Mouse (Mus musculus) telencephalon, adult 2 months (tissue): ENCODE data around the gene Dnm3.
A peak's percentile ranks its signal among the peaks of the same experiment; 100 is the strongest.

Experiments used
- DNase-seq: peaks from one replicate; pipeline ENCODE4 v3.0.0-alpha.2; 2011; ENCODE audit warnings: low read depth, low spot score

Dnm3 gene

DNA sequence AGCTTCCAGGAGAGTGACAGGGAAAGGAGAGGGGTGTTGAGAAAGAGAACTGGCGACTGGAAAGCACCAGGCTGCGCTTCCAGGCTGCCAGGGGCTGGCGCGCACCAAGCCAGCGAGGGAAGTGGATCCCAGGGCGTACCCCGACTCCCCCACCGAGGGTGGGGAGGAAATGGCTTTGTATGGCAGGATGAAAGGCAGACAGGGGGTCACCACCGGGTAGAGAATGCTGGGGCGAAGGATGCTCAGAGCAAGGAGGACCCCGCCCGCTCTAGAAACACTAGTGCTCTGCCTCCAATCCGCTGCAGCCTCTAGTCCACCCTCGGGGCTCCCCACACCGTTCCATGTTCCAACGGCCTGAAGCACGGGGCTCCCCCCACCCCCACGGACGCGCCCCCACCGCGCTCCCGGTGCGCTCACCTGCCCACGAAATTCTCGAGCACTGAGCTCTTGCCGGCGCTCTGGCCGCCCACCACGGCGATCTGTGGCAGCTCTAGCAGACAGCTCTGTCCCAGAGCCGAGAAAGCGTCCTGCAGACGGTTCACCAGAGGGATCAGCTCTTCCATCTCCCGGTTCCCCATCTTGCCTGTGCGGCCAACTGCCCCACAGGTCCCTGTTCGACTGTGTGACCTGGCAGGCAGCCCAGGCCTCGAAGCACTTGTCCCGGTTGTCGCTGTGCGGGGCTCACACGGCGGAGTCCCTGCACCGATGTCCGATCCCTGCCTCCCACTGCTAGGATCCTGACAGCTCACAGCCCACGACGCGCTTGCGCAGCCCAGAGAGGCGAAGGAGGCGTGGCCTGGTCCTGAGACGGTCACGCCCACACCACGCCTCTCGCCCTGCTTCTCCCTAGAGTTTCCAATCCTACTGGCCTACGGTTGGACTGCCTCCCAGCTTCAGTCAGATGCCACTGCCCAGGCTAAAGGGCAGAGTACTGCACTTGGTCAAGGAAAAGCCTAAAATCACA lies at the start of gene Dnm3:
Gene Dnm3, minus strand, starts transcription at position 789 of the 964 bp plus-strand sequence.
- peak; percentile 93 for DNase-seq

DNA sequence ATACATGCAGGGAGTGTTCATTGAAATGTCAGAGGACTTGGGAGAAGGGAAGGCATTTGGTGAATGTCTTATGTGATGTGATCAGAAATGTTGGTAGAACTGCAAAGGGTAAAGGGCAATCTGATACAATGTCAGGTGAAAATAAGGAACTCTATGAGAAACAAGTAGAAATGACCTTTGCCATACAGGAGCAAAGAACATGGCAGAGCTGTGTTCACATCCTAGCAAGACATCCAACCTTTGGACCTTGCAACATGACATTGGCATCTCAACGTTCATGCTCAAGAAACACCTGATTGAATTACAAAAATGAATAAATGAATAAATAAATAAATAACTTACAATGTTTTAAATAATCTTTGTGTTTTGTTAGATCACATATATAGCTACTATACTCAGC lies 37.3 kb upstream of the Dnm3 start:
- DNase-seq = no peak

DNA sequence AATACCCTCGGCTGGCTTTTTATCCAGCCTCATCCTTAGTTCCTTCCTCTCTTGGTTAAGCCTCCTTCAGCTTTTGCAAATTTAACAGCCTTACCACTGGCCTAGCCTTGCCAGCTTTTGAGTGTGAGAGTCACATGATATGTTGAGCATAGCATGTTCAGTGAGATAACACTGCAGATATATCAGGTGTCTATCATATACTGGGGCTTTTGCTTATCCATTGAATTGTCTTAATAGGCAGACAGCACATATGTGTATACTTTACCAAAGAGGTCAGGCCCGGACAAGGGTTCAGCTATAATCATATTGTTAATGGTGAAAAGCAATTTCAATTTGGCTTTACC lies 32.2 kb upstream of the Dnm3 start:
- DNase-seq = no peak

DNA sequence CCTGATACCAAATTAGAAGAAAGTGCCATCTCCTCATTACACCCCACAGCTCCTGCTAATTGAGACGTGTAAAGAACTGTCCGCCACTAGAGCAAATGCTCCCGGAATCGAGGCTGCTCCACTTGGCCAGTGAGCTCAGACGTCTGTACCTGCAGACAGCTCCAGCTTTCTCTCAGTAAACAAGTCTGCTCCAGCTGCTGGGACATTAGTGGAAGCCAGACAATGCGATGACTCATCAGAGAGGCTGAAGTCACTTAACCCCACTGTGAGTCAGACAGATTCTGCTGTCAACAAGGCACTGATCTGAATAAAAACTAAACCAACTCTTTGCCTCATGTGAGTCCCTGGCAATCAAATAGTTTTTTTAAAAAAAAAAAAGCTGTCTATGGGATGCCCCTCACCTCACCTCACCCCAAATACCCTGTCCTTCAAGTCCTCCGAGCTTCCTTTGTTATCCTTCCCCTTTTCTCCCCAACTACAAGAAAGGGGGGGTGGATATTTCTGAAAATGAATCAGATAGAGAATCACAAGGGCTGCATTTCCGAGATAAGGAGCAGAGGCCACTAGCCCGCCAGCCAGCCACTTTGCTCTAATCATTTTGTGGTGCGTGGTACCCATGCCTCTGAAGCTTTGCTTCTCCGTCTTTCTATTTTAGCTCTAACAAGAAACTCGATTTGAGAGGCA lies 31.6 kb upstream of the Dnm3 start:
- DNase-seq = peak; percentile 50

DNA sequence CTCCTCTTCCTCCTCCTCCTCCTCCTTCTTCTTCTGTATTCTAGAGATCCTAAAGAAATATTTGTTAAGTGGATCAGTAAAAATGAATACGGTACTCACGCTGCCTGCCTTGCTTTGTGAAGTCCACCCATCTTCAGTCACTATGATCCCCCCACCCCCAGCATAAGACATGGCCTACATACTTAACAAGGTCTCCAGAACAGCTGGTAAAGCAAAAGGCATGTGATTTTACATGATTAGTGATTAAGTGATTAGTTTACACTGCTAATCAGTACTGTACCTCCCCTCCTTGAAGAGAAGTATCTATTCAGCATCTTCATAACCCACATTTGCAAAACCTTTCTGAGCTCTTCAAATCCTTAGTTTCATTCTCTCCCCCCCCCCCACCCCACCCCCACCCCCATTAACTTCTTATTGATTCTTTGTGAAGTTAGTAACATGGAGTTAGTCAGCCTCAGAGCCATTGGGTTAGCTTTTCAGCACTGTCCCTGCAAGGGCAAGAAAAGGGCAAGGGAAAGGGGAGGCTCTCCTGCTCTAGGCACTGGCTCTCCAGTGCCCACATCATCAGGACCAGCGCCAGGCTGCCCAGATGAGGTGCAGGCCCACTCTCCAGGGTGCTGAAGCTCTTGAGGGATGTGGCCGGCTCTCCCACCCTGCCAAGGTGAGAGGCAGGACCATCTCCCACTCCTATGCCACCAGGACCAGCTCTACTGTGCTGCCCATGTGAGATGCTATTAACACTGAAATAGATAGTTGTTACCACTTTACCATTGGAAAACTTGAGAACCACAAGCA lies 30.6 kb upstream of the Dnm3 start:
- DNase-seq = no peak

DNA sequence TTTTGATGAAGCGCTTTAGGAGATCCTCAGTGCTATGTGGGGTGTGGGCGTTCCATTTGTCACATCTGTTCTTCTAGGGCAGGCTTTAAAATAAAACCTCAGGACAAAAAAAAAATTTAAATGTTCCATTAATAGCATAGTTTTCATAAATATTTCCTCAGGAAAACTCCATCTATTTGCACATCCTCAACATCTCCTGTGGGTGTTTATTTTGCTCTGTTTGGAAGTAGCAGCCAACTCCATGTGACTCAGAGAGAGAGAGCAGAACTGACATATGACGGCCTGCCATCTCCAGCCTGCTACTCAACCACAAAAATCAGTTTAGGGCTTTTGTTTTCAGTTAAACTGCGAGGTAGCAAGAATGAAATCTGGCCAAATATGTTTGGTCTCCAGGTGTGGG lies 28.7 kb upstream of the Dnm3 start:
- peak; percentile 47 for DNase-seq

DNA sequence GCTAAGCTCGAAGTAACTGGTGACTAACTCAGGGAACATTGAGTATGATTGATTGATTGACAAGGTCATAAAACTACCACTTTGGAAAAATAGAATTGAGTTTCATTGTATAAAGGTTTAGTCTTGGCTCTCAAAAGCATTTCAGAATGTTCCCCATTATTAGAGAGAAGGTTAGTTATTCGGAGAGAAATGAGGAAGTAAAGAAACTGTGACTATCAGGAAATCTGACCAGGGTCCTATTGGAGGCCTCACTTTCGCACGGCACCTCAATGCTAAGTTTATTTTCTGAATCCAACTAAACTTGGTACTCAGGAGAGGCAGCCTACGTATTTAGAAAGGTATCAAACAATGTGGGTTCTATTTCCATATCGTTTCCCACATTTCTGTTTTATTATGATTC lies 27.8 kb upstream of the Dnm3 start:
- DNase-seq = no peak

DNA sequence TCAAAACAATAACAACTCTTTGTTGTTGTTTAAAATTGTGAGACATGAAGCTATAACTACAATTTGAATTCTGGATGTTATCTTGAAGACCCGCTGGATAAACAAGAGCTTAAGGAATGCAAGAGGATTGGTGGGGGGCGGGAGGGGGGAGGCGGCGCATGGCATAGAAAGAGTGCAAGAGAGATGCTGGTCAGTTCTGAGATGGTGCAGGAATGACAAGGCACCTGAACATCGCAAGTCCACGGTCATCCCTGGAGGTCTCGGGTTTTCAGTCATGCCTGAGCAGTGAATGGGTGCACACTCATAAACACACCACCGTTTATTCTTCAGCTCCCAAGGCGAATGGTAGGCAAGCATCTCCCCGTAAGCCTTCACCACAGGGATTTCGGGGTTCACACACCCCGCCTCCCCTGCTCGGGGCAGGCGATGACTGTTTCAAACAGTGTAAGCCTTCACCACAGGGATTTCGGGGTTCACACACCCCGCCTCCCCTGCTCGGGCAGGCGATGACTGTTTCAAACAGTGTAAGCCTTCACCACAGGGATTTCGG lies 1.2 kb downstream of the Dnm3 start:
- DNase-seq = no peak

DNA sequence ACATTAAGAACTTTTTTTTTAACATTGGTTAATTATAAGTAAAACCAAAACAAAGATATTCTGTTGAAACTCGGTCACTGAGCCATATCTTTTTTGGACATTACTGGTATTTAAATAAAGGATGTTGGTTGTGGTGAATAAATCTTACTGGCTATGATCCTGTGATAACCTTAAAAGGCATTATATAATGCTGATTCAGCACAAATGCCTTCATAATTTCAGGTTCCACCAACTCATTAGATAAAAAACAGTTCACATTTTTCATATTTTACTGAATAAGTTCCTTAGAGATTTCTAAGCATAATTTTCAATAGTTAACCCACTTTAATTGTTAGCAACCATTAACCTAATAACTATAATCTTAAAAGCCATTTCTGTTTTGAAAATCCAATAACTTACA lies 4.9 kb downstream of the Dnm3 start:
- DNase-seq = no peak

DNA sequence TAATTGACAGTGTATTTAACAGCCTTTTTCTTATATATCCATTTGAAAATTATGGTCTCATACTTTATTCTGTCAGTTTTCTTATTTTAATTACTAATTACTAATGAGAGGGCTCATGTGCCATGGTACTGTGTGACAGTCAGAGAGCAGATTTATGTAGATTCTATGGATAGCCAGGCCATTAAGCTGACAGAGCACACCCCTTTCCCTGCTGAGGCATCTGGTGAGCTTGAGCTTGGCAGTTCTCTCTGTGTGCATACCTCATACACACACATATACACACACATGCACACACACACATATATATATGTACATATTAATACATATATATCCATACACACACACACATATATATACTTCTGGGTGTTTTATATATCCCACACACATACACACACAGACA lies 6.7 kb downstream of the Dnm3 start:
- DNase-seq = no peak

DNA sequence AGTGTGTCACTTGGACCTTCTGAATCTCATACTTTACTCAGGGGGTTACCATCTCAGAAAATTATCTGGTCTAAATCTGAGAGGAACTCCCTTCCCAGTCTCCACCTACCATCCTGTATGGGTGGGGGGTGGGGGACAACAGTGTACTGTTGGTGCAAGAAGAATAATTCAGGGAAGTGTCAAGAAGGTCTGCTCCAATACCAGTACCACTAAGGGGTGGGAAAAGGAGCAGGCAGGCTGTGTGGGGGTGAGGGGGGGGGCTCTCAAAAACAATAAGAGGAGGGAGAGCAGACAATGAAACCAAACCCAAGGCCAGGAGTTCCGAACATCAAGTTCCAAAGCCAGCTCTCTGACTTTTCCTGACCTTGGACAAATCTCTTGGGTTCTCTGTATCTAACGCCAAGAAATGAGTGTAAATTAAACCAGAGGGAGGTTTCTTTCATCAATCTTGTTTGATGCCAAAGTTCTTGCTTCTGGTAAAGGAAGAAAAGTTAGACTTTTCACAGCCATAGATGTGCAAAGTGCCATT lies 8.0 kb downstream of the Dnm3 start:
- no peak for DNase-seq

DNA sequence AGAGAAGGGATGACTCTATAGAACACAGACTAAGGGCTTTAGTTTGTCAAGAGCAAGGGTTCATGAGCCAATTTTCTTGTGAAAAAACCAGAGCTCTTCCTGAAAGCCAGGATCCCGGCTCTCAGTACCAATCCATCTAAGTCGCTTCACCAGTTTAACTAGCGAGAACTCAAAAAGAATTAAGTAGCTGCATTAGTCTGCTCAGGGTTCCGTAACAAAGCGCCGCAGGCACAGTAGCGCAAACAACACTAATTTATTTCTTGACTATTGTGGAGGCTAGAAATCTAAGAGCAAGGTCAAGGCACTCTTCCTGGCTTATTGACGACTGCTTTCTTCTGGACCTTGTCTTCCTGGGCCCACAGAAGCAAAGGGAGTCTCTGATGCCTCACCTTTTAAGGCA lies 14.2 kb downstream of the Dnm3 start:
- DNase-seq = no peak

DNA sequence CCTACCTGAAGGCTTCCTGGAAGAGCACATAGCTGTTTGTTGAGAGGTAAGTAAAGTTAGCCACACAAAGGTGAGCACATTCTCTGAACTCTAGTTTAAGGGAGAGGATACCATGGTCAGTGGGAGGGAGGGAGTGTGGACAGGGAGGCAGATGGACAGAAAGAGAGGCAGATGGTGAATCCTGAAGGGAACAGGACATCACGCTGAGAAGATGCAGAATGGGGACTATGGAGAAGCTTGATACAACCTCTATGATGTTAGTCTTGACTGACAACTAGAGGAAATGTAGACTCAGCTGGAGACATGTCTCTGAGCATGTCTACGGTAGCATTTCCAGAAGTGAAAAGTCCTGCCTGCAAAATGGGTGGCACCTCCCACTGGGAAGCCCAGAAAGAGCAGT lies 19.1 kb downstream of the Dnm3 start:
- DNase-seq = no peak

DNA sequence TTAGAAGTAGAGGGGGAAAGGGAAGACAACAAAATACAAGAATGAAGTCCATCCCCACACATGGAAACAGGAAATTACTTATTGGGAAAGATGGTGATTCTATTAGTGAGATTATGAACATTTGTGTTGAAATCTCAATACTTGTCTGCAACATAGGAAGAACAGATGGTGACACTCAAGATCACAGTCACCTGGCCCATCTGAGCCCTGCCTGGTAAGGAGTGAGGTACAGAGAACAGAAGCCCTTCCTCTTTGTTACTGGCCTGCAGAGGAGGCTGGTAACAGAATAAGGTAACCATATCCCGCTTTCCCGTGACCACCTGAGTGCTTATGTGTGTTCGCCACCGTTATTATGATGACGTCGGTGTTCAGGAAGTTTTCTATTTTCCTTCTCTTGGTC lies 21.0 kb downstream of the Dnm3 start:
- DNase-seq = no peak

DNA sequence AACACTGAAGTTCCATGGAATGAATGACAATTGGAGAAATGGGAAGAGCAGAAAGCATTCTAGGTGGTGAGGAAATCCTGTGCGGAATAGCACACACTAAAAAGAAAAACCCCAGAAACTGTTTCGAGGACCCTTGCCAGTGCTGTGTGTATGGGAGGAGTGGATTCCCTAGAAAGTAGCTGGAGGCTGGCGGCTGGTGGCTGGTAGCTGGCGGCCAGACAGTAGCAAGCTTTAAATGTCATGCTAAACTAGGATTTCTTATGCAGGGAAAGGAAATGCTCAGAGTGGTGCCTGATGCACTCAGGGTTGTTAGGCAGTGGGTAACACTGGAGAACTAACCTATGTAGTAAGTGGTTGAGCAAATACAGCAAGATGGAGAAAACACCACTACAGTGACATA lies 21.4 kb downstream of the Dnm3 start:
- DNase-seq = peak; percentile 27

DNA sequence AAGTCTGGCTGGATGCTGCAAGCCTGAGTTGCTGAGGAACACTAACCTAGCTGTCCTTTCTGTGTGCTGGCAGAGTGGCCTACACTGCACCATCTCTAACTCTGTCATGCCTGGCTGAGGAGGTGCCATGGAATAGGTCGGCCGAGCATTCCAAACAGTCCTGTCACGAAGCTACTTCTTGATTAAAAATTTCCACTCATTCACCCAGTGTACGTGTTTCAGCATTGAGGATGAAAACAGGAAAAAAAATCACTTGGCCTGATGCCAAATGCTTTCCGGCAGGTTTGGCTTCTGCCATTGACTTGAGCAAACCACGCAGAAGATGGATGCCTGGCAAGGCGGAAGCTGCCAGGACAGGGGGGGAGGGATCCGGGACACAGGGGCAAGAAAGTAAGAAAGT lies 24.3 kb downstream of the Dnm3 start:
- no peak for DNase-seq

DNA sequence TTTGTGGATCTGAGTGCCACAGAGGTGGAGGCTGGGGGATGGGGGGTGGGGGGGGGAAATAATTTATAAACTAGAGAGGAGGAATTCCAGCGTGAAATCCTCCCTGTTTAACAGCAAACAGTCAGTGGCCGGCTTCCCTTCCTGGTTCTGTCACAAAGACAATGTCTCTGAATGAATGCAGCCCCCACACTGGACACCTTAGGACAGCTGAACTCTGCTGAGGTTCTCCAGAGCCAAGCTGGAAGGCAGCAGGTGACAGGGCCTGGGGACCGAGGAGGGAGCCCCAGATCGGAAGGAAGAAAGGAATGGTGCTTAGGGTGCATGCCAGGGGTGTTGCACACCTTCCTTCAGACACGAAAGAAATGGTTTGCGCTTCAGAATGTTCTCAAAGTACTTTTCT lies 24.8 kb downstream of the Dnm3 start:
- DNase-seq = no peak

DNA sequence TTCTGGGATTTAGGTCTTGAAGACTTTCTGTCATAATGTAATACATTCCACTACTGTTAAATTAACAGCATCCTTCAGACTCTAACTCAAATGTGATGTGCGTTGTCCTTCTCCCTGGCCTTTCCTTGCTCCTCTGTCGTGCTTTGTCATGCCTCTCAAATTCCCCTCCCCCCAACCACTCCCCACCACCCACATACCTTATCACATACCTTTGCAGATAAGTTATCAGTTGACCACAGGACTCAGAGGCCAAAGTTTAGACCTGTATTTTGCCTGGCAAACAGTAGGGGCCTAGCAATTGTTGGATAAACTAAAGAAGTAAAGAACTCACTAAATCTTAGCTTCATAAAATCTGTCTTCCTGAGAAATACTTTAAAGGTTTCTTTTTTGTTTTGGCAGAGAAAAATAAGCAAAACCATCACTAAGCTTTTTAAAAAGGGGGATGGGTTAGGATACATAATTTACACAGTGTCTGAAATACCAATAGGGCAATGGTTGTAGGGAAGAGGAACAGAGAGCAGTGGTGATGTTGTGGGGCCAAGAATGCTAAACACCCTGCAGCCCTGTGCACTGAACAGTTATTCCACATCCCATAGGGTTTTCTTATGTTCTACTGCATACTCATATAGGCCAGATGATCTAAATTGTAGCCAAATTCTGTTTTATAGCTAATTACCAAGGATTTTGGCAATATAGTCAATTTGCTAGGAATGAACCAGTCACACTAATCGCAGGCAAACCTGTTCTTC lies 28.5 kb downstream of the Dnm3 start:
- DNase-seq = no peak

DNA sequence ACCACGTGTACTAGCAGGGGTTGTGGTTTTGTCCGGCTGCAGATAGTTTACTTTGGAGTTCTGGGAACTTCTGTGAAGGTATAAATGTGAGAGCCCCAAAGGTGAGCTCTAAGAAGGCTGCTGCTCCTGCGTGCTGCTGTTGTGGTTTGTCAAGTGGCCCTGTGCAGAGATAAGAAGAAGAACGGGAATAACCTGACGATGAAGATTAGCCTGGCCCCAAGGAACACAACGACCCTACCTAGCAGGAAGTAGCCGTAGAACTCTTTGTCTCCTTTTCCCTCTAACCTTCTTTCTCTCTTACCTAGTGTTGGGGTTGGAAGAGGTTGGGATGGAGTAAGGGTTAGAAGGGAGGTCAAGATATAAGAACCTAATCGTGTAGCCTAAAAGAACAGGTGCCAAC lies 33.0 kb downstream of the Dnm3 start:
- no peak for DNase-seq

DNA sequence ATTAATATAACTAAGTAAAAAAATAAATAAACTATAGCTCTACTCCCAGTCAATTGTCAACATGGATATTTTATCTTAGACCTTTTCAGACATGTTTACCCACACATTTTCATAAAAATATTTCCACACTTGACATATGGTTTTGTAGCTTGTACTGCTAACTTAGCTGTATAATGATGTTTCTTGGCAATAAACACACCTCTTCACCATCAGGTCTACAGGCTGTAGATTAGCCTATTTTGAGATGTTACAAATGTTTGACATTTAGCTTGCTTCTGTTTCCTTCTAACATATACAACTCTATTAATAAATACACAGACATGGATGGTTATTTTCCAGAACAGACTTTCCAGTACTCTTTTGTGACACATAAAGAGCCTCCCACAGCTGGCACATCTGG lies 38.3 kb downstream of the Dnm3 start:
- DNase-seq = no peak

DNA sequence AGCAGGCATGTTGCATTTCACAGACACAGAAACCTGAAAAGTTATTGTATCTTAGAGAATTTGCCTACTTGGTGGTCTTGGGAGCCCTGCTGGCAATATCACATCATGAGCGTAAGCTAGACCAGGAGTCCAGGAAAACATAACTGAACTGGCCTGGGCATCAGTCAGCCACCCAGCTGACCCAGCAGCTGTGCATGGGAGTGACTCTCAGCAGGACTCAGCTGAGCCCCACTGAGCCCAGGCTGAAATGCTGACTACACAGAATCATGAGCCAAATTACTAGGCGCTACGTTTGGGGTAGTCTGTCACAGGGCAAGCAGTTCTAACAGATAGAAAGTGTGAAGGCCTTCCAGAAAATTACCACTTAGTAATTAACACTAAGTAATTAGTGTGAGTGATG lies 41.2 kb downstream of the Dnm3 start:
- no peak for DNase-seq
